Mouse (Mus musculus) G1E (cell line): Measurements from ENCODE around the gene Twf2.

Source experiments
- CTCF ChIP-seq: IDR thresholded peaks from 2 replicates; pipeline ENCODE4 v1.5.1; 2012; ENCODE audit warnings: low read depth, low read length, inconsistent platforms, mixed read lengths
- GATA1 ChIP-seq: IDR thresholded peaks from 2 replicates; pipeline ENCODE4 v1.6.1; 2012; ENCODE audit warnings: borderline replicate concordance, low read length, inconsistent platforms, mixed read lengths
- POLR2AphosphoS5 ChIP-seq: IDR thresholded peaks from 2 replicates; pipeline ENCODE4 v1.6.1; 2012; ENCODE audit warnings: low read depth, low read length, inconsistent platforms; ENCODE audit not compliant: insufficient replicate concordance
- TAL1 ChIP-seq: conservative IDR thresholded peaks from 2 replicates; pipeline ENCODE4 v1.6.1; 2012; ENCODE audit warnings: low read depth, low read length, inconsistent platforms, mixed read lengths

DNA sequence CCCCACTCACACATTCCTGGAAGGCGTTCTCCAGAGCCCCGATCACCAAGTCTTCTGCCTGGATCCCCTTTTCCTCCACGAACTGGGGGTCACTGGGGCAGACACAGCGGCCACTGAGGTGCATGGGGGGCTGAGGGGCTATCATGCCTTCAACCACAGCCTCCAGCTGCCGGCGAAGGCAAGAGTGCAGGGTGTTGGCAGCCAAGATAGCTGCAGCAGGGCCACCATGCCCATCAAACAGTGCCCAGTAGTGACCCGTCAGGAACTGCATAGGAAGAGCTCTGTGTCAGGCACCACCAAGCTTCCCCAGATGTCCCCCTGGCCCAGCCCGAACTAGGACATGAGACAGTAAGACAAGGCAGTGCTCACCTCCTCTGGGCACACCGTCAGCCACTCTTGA is 5.2 kb upstream of the Twf2 start:
- TF ChIP-seq CTCF = no peak
- TF ChIP-seq TAL1 = no peak
- TF ChIP-seq POLR2AphosphoS5 = no peak
- no peak for TF ChIP-seq GATA1
